Mouse (Mus musculus) liver, adult 2 months (tissue): ENCODE data around the gene Nup85.

Experiments used
- CTCF ChIP-seq: fragments of 200-500 bp; IDR thresholded peaks from 2 replicates; pipeline ENCODE4 v1.5.1; 2011; ENCODE audit warnings: low read depth, low read length, control low read depth
- POLR2A ChIP-seq: fragments of 200-500 bp; IDR thresholded peaks from 2 replicates; pipeline ENCODE4 v1.6.1; 2011; ENCODE audit warnings: low read length, control low read depth; ENCODE audit not compliant: insufficient read depth; ENCODE audit errors: extremely low read depth

GRCm38 (mm10) chr11:115616893-115617292, 52.7 kb downstream of the Nup85 start:
- TF ChIP-seq CTCF (no peak), POLR2A (no peak)
